Mouse (Mus musculus) heart, adult 11 months (tissue): ENCODE results near the gene Osbpl2.

Source experiments
- DNase-seq: peaks from one replicate; pipeline ENCODE4 v3.0.0; 2022

Osbpl2 gene

DNA sequence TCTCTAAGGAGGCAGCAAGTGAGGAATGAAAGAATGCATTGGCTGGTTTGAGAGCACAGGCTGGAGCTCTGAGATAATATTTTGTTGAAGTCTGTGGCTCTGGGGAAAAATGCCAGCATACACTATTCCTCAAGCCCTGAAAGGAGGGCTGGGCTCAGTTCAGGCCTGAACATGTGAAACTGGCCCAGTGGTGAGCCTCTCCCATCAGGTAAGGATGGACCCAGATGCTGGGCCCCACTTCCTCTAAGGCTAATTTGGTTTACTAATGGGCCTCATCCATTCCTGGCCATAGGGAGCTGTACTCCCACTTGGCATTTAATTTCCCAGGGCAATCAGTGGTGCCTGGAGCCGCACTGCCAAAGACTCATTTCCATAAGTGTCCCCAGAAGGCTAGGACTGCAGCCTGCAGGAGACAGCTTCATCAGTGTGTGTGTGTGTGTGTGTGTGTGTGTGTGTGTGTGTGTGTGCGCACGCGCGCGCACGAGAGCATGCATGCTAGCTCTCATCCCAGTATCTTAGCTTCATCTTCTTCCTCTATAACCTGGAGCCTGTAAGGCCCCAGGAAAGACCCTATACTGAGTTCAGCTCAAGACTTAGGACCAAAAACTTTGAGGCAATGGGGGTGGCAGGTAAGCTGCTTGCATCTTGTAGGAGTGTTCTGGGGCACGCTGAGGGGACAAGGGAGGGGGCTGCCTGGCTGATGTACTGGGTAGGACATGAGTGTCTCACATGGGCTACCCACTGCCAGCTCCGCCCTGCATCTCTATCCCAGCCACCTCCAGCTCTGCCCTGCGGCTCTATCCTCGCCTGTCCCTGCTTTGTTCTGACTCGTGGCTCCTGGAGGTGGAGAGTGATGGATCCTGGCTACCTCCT is 86.2 kb downstream of the Osbpl2 start:
- no peak for DNase-seq

DNA sequence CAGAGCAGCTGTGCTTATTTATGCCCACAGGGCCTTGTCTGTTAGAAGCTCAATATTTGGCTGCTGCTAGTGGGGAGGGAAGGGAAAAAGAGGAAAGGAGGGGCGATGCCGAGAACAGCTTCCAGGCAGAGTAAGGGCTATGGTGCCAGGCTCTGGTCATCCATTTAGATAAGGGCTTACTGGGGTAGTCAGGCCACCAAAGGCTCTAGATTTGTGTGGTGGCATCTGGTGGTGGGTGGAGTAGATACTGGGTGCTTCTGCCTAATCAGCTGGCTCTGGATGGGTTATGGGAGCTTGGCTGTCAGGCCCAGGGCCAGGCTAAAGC is 86.8 kb downstream of the Osbpl2 start:
- peak; percentile 99 for DNase-seq

DNA sequence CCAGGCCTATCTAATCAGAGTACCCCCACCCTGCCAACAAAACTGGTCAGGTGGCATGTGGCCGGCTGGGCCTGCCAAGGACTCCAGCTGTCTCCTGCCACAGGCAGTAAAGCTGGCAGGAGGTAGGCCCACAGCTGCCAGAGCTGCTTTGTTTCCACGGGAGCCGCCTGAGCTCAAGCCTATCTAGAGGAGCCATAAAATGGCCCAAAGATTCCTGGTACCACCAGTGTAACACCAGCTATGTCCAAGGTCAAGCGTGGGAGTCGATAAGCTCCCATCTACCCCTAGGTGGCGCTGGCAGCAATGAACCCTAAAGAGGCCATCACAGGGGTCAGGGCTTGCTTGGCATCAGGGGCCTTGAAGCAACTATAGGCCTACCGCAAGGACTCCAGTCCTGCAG is 88.7 kb downstream of the Osbpl2 start:
- DNase-seq = peak; percentile 98

DNA sequence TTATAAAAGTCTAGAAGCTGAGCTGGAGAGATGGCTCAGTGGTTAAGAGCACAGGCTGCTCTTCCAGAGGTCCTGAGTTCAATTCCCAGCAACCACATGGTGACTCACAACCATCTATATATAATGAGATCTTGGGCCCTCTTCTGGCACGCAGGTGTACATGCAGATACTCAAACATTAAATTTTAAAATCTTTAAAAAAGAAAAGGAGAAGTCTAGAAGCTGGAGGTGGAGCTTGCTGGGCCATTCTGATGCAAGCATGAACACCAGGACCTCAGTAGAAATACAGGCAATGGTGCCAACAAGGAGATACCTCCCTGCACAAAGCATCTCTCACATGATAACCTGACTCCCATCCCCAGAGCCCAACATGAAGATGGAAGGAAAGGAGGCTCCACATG is 89.9 kb downstream of the Osbpl2 start:
- DNase-seq = no peak

DNA sequence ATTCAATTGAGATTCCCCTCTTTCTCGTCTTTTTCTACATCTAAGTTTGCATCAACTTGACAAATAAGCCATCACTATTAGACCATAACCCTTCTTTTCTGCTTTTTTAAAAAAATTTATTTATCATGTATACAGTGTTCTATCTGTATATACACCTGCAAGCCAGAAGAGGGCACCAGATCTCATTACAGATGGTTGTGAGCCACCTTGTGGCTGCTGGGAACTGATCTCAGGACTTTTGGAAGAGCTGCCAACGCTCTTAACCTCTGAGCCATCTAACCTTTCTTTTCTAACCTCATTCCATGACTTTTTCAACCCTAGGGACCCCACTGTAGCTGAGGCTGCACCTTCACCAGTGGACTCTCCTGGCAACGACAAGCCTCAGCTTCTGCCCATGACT is 93.1 kb downstream of the Osbpl2 start:
- DNase-seq = no peak
